Mouse (Mus musculus) limb, embryonic 14.5 days (tissue): ENCODE results near the gene Hp1bp3. TPM values are rescaled to one million over a fixed set of nuclear protein-coding genes. Genes with fewer than 3 reads are reported as not detected.

Experiments
- ATAC-seq: fragments of 200-750 bp; cut with Nextera tagmentation; 2 replicates; pipeline ENCODE4 v1.8.0; 2017; ENCODE audit warnings: low read depth, moderate number of reproducible peaks, moderate TSS enrichment; ENCODE audit not compliant: low FRiP score
- DNase-seq: peaks from one replicate; pipeline ENCODE4 v3.0.0-alpha.2; 2015; ENCODE audit warnings: low spot score
- H3K27ac ChIP-seq: fragments of 300-500 bp; sonication (generic); replicated peaks from 2 replicates; pipeline ENCODE4 v1.5.1; 2014; ENCODE audit warnings: low read depth, mild to moderate bottlenecking, low read length, moderate library complexity, mixed read lengths
- H3K27me3 ChIP-seq: fragments of 300-500 bp; sonication (generic); 2 replicates; pipeline ENCODE4 v1.6.1; 2014; ENCODE audit warnings: low read length, mixed read lengths; ENCODE audit not compliant: control insufficient read depth, insufficient read depth
- H3K36me3 ChIP-seq: fragments of 300-500 bp; sonication (generic); 2 replicates; pipeline ENCODE4 v1.6.1; 2014; ENCODE audit warnings: mild to moderate bottlenecking, low read length, moderate library complexity, mixed read lengths; ENCODE audit not compliant: control insufficient read depth, insufficient read depth
- H3K4me1 ChIP-seq: fragments of 300-500 bp; sonication (generic); 2 replicates; pipeline ENCODE4 v1.6.1; 2014; ENCODE audit warnings: antibody characterized with exemption, low read length, mixed read lengths; ENCODE audit not compliant: control insufficient read depth, insufficient read depth
- H3K4me2 ChIP-seq: fragments of 300-500 bp; sonication (generic); replicated peaks from 2 replicates; pipeline ENCODE4 v1.6.1; 2014; ENCODE audit warnings: low read depth, mild to moderate bottlenecking, low read length, moderate library complexity; ENCODE audit not compliant: severe bottlenecking
- H3K4me3 ChIP-seq: fragments of 300-500 bp; sonication (generic); replicated peaks from 2 replicates; pipeline ENCODE4 v1.5.1; 2014; ENCODE audit warnings: low read length
- H3K9ac ChIP-seq: fragments of 300-500 bp; sonication (generic); 2 replicates; pipeline ENCODE4 v1.6.1; 2014; ENCODE audit warnings: mild to moderate bottlenecking, low read depth, low read length, moderate library complexity; ENCODE audit not compliant: severe bottlenecking
- H3K9me3 ChIP-seq: fragments of 300-500 bp; sonication (generic); 2 replicates; pipeline ENCODE4 v1.6.1; 2016; ENCODE audit warnings: low read length; ENCODE audit not compliant: control insufficient read depth
- POLR2A ChIP-seq: fragments of 200-500 bp; IDR thresholded peaks from 2 replicates; pipeline ENCODE4 v1.8.0; 2012; ENCODE audit warnings: inconsistent platforms, mild to moderate bottlenecking, moderate library complexity, borderline replicate concordance; ENCODE audit not compliant: insufficient read depth, insufficient read length; ENCODE audit errors: extremely low read depth
- WGBS: fragments of 180-500 bp; shearing (Covaris S2); extraction: QIAGEN DNeasy Blood & Tissue Kit; methylation state at CpG from one replicate; pipeline ENCODE4 v1.1.7; 2014; 5-methylcytosine and 5-hydroxymethylcytosine counted together
- polyA plus RNA-seq, 2 experiments: library from polyadenylated mRNA; depleted of rRNA in 1 of 2; stranded (reverse) in 1 of 2; unstranded in 1 of 2; fragments of >200 nt; fragmentation: Nextera tagmentation in 1 of 2; extraction: Ambion mirVana in 1 of 2; gene quantifications; 2 replicates each; pipeline versions ENCODE4 v1.2.1 to v1.2.3; 2012 to 2014

Hp1bp3 gene
- polyA plus RNA-seq, 2 experiments: 174 to 183 TPM

DNA sequence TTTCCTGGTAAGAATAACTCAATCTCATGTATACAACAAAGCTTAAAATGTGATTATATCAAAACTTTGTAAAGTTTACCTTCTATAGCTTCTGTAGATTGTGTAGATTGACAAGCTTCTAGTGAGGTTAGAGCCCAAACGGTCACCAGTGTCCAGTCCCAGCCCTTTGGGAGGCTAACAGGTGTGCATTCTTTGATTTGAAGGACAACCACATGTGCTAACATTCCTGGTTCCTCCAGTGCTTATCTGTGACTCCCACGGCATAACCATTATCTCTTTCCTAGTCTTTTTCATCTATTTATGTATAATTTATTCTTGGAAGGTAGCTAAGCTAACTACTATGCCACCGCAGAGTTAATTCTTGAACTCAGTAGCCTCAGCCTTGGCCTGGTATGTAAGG lies 15.3 kb upstream of the Hp1bp3 start:
- no peaks in the 10 kb centered on the region for H3K9me3 ChIP-seq
- 82% methylated on average over 3 of the region's 3 CpGs for WGBS
- H3K36me3 ChIP-seq: peaks cover 85% of the 10 kb centered on the region

DNA sequence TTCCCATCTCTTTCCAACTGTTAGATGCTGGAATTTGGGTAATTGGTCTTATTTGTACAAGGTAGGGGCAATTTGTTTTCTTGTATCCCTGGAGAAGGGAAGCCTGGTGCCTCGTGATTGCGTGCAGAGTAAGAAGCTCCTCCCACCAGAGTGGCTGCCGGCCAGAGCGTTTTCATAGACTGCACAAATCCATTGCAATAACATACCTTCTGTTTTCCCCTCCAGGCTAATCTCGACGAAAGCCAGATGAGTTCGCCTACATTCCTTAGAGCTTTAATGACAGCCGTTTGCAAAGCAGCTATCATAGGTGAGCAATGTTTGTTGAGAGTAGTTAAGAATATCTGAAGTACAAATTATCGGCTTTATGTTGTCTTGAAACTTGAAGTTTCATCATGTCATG lies 14.4 kb upstream of the Hp1bp3 start:
- H3K4me3 ChIP-seq: no peak overlapping the region
- no peak for TF ChIP-seq POLR2A
- H3K4me1 ChIP-seq: no peaks in the 10 kb centered on the region
- H3K4me2 ChIP-seq: no peak overlapping the region
- 56% methylated on average over 9 of the region's 9 CpGs for WGBS
- H3K27me3 ChIP-seq: no peaks in the 10 kb centered on the region
- no peak for DNase-seq
- no peak for ATAC-seq
- H3K36me3 ChIP-seq: peaks cover 82% of the 10 kb centered on the region
- no peak overlapping the region for H3K27ac ChIP-seq
- no peaks in the 10 kb centered on the region for H3K9me3 ChIP-seq
- no peak overlapping the region for H3K9ac ChIP-seq

More for the DNA sequence above, 15.3 kb upstream of the Hp1bp3 start:
- Histone ChIP-seq H3K27me3 (no peaks in the 10 kb centered on the region), H3K4me2 (no peak overlapping the region), H3K4me3 (no peak overlapping the region), H3K9ac (no peak overlapping the region), H3K27ac (no peak overlapping the region), H3K4me1 (no peaks in the 10 kb centered on the region)
- no peak for TF ChIP-seq POLR2A
- no peak for DNase-seq
- ATAC-seq: peak; percentile 44; the same call in 1 of the 2 replicates

DNA sequence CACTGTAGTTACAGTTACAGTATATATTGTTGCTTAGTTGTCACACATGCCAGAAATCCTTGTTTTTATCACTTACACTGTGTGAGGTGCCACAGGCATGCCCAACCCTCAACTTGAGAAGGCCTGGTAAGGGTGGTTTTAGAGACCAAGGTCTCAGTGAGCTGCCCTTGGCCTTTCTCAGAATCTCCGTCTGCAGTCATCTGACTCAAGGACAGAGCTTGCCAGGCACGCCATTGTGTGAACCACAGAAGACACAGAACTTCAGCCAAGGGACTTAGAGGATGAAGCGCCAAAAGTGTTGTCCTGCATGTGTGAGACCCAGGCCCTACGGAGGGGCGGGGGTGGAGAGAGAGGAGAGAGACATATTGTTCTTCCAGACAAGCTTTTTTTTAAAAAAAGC lies 6.0 kb upstream of the Hp1bp3 start:
- DNase-seq (no peak), ATAC-seq (no peak)
- H3K9ac ChIP-seq: no peak overlapping the region
- no peak overlapping the region for H3K4me2 ChIP-seq
- TF ChIP-seq POLR2A: no peak
- 93% methylated on average over 5 of the region's 5 CpGs for WGBS
- no peak overlapping the region for H3K4me3 ChIP-seq
- no peak overlapping the region for H3K27ac ChIP-seq
- no peaks in the 10 kb centered on the region for H3K4me1 ChIP-seq
- H3K9me3 ChIP-seq: no peaks in the 10 kb centered on the region
- no peaks in the 10 kb centered on the region for H3K27me3 ChIP-seq
- peaks cover 45% of the 10 kb centered on the region for H3K36me3 ChIP-seq

DNA sequence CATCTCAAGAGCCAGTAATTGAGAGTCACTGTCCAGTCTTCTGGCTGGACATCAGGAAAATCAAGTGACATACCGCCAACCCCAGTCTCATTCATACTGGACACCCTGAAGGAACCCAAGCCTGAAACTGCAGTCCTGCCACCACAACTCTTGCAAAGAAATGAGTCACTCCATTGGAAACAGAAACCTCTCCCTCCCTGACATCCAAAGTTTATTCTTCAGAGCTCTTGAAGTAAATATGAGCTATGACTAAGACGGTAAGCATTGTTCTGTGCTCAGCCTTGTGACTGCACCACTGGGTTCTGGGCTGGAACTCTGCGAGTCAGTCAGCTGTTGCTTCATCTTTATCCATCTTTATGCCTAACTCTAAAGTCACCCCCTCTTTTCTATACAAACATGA lies 2.2 kb upstream of the Hp1bp3 start:
- 90% methylated on average over 3 of the region's 3 CpGs for WGBS
- H3K9ac ChIP-seq: no peak overlapping the region
- no peaks in the 10 kb centered on the region for H3K27me3 ChIP-seq
- peaks cover 10% of the 10 kb centered on the region for H3K4me1 ChIP-seq
- H3K9me3 ChIP-seq: no peaks in the 10 kb centered on the region
- ATAC-seq (no peak), DNase-seq (no peak)
- H3K4me2 ChIP-seq: no peak overlapping the region
- no peak overlapping the region for H3K27ac ChIP-seq
- H3K4me3 ChIP-seq: no peak overlapping the region
- H3K36me3 ChIP-seq: peaks cover 22% of the 10 kb centered on the region
- TF ChIP-seq POLR2A: no peak

DNA sequence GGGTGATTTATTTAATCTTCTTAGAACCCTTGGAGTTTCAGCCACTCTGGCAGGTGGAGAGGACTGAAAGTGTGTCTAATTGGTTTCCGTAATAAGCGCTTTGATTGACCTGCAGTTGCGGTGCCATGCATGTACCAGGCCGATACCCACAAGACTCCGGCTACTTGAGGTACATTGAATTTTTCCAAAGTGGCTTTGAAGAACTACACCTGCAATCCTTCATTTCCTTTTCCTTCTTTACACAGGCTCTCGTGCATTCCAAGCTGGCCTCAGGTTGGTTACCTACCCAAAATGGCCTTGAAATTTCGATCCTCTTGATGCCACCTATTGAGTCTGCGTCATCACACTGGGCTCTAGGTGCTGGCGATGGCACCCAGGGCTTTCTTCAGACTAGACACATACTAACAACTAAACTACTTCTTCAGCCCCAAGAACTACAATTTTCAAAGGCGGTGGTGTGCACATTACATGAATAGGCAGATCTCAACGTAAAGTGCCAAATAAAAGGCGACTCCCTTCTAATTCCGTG lies 361 bp upstream of the Hp1bp3 start:
- DNase-seq: no peak
- 48% methylated on average over 13 of the region's 13 CpGs for WGBS
- ATAC-seq: no peak
- Histone ChIP-seq H3K27ac (peak overlapping the region; percentile 97), H3K9me3 (no peaks in the 10 kb centered on the region), H3K36me3 (peaks cover 24% of the 10 kb centered on the region), H3K4me1 (peaks cover 15% of the 10 kb centered on the region), H3K4me3 (peak overlapping the region; percentile 98), H3K27me3 (no peaks in the 10 kb centered on the region), H3K4me2 (peak overlapping the region; percentile 80), H3K9ac (peak overlapping the region; percentile 97)
- no peak for TF ChIP-seq POLR2A

DNA sequence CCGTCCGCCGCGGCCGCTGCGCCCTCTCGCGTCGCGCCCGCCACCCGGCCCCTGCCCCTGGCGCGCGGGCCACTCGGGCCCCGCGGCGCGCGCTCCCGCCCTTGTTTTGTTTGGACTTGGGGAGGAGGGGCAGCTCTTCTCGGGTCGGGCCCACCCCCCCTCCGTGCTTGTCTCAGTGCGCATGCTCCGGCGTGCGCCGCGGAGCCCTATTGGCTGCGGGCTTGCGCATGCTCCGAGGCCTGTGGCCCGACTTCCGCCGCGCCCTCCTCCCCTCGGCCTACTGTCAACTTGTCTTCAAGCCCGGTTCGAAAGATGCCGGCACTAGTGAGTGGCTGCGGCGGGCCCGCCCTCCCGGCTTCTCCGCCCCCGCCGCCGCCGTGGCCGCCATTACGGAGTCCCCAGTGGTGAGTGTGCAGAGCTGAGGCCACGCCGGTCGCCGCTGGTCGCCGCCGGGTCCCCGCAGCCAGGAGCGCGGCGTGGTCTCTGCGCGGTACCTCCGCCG lies 846 bp downstream of the Hp1bp3 start:
- Histone ChIP-seq H3K4me1 (peaks cover 15% of the 10 kb centered on the region), H3K4me3 (peak overlapping the region; percentile 98), H3K9me3 (no peaks in the 10 kb centered on the region), H3K27me3 (no peaks in the 10 kb centered on the region), H3K4me2 (peak overlapping the region; percentile 80), H3K9ac (peak overlapping the region; percentile 97), H3K36me3 (peaks cover 25% of the 10 kb centered on the region), H3K27ac (peak overlapping the region; percentile 97)
- peak; percentile 95 for ATAC-seq
- peak; percentile 96 for DNase-seq
- under 1% methylated on average over 21 of the region's 68 CpGs for WGBS
- no peak for TF ChIP-seq POLR2A
